Mouse (Mus musculus): ENCODE measurements around the gene Nme4. TPM values are rescaled to one million over a fixed set of nuclear protein-coding genes. Genes with fewer than 3 reads are reported as not detected.
A peak's percentile ranks its signal among the peaks of the same experiment; 100 is the strongest.

The Nme4 gene
- total and polyA plus RNA-seq, 3 experiments: 23.3 to 118 (median 48.5) TPM

DNA sequence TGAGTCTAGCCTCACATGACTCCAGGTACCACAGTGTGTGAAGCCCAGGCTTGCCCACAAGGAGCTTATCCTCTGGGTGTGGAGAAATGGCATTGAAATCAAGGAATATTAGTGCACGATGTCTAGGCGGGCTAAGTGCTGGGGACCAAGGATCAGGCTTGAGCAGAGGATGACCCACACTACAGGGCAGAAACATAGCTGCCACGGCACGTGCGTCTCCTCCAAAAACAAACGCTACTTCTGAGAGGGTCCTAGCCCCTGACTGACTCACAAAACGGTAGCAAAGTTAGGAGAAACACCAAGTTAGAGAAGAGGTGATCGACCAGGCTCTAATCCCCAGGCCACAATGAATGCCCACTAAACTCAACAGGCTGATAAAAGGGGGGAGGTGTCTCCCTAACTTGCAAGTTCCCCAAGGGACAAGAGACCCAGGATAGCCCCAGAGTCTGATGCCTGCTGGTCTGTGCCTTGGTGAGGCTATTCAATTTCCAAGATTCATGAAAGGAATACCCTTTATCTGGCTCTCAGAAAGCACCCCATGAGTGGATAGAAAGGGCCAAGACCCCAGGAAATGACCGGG, 781 bp downstream of the Nme4 start:
- no peak for TF ChIP-seq GATA2 (IDR thresholded peaks at IDR 0.05; ENCODE audit: borderline replicate concordance, low read depth, low read length)
- TF ChIP-seq GATA1 (IDR thresholded peaks at IDR 0.05; ENCODE audit: borderline replicate concordance, low read length): no peak
- no peak for TF ChIP-seq POLR2AphosphoS5 (IDR thresholded peaks at IDR 0.05; ENCODE audit: insufficient replicate concordance, low read depth, low read length)
- no peak for TF ChIP-seq CTCF (IDR thresholded peaks at IDR 0.05; ENCODE audit: low read depth, low read length)
- TF ChIP-seq TAL1 (conservative IDR thresholded peaks at IDR 0.05; ENCODE audit: low read depth, low read length): no peak
- DNase-seq (ENCODE audit: low spot score): peak; percentile 48
- Histone ChIP-seq H3K4me1 (ENCODE audit: insufficient read depth, low read depth, low read length) (peaks cover 34% of the 10 kb centered on the region), H3K4me3 (ENCODE audit: low read depth, low read length) (peak overlapping the region; percentile 82), H3K36me3 (replicated peaks) (peaks cover 34% of the 10 kb centered on the region), H3K27me3 (ENCODE audit: insufficient read depth, low read length) (no peaks in the 10 kb centered on the region), H3K9me3 (replicated peaks) (no peaks in the 10 kb centered on the region)
- ATAC-seq (ENCODE audit: extremely low read depth, insufficient number of reproducible peaks, low FRiP score, poor library complexity, severe bottlenecking): no peak

DNA sequence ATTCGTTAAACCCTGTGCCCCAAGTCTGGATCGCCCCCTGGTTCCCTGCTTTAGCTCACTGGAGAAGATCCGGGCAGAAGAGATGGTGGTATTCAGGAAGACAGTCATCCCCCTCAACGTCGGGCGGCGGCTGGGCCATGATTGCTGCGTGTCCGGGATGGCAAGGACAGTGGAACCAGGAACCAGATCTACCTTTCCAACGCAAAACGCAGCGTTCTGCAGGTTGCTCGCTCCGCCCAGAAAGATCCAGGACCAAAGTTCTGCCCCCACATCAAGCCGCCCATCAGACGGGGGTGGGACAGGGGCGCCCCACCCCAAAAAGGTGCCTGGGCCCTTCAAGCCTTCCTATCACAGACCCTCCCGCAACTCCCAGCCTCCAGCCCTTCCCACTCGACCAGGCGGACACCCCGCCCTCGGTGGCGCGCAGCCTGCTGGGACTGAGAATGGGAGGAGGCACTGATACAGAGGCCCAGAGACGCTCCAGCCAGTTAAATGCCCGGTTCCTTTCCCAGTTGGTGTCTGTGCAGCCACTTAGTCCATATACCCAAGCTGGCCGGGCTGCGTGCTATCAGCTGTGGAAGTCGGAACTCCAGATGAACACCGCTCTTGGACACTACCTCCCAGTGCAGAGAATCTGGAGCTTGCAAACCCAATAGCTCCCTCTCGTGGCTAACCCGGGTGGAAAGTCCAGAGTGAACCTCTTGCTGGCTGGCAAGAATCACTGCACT, 5.3 kb downstream of the Nme4 start, which contains the start of gene Decr2:
Gene Decr2 (minus strand): TSS at position 433 of the 728 bp plus-strand sequence.
- DNase-seq (ENCODE audit: low spot score) (peak; percentile 73), ATAC-seq (ENCODE audit: extremely low read depth, insufficient number of reproducible peaks, low FRiP score, poor library complexity, severe bottlenecking) (peak; percentile 49)
- Histone ChIP-seq H3K36me3 (replicated peaks) (peaks cover 37% of the 10 kb centered on the region), H3K4me3 (ENCODE audit: low read depth, low read length) (peak within 1 kb of the TSS; percentile 68), H3K27me3 (ENCODE audit: insufficient read depth, low read length) (no peaks in the 10 kb centered on the region), H3K9me3 (replicated peaks) (no peaks in the 10 kb centered on the region), H3K4me1 (ENCODE audit: insufficient read depth, low read depth, low read length) (peaks cover 28% of the 10 kb centered on the region)
- TF ChIP-seq GATA2 (IDR thresholded peaks at IDR 0.05; ENCODE audit: borderline replicate concordance, low read depth, low read length) (no peak), CTCF (IDR thresholded peaks at IDR 0.05; ENCODE audit: low read depth, low read length) (peak; percentile 76)

DNA sequence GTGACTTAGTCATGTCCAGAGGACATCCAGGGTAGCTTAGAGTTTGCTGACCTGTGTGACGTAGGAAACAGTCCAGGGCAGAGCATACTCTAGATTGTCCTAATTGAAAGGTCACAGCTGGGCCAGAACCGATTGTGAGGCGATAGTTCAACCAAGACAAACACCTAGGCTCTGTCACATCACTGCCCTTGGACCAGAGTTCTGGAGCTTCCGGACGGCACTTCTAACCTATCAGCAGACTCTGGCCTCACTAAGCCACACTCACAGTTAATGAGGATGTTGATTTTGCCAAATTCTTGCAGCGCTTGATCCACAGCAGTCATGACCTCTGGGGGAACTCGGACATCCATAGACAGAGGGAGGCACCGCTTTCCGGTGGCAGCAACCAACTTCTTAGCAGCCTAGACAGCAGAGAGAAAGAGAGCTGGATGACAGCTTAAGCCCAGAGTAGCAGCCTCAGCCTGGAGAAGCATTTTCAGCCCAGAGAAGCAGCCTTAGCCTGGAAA, 8.3 kb downstream of the Nme4 start:
- no peak for TF ChIP-seq TAL1 (conservative IDR thresholded peaks at IDR 0.05; ENCODE audit: low read depth, low read length)
- TF ChIP-seq GATA2 (IDR thresholded peaks at IDR 0.05; ENCODE audit: borderline replicate concordance, low read depth, low read length): no peak
- no peak for TF ChIP-seq CTCF (IDR thresholded peaks at IDR 0.05; ENCODE audit: low read depth, low read length)
- TF ChIP-seq GATA1 (IDR thresholded peaks at IDR 0.05; ENCODE audit: borderline replicate concordance, low read length): no peak
- no peak for TF ChIP-seq POLR2AphosphoS5 (IDR thresholded peaks at IDR 0.05; ENCODE audit: insufficient replicate concordance, low read depth, low read length)

DNA sequence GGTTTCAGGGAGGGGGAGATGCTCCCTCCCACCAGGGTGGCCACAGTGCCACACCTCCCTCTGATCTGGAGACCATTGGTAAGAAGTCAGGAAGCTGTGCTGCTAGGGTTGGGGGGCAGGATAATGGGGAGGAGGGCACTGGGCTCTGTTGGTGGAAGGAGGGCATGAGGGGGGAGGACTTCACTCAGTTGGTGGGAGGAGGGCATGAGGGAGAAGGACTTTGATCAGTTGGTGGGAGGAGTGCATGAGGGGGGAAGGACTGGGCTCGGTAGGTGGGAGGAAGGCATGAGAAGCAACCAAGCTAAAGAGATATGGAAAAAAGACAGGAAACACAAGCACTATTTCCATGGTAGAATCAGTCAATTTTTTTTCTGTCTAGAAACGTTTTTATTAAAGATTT, 14.5 kb downstream of the Nme4 start:
- H3K4me3 ChIP-seq (ENCODE audit: low read depth, low read length): no peak overlapping the region
- H3K27me3 ChIP-seq (ENCODE audit: insufficient read depth, low read length): peaks cover 10% of the 10 kb centered on the region
- TF ChIP-seq POLR2AphosphoS5 (IDR thresholded peaks at IDR 0.05; ENCODE audit: insufficient replicate concordance, low read depth, low read length) (no peak), CTCF (IDR thresholded peaks at IDR 0.05; ENCODE audit: low read depth, low read length) (no peak), GATA1 (IDR thresholded peaks at IDR 0.05; ENCODE audit: borderline replicate concordance, low read length) (no peak), TAL1 (conservative IDR thresholded peaks at IDR 0.05; ENCODE audit: low read depth, low read length) (no peak), GATA2 (IDR thresholded peaks at IDR 0.05; ENCODE audit: borderline replicate concordance, low read depth, low read length) (no peak)
- ATAC-seq (ENCODE audit: extremely low read depth, insufficient number of reproducible peaks, low FRiP score, poor library complexity, severe bottlenecking) (no peak), DNase-seq (ENCODE audit: low spot score) (no peak)
- peaks cover 3% of the 10 kb centered on the region for H3K36me3 ChIP-seq (replicated peaks)
- no peaks in the 10 kb centered on the region; the same call in none of the 2 replicates for H3K4me1 ChIP-seq (ENCODE audit: insufficient read depth, low read depth, low read length)
- H3K9me3 ChIP-seq (replicated peaks): no peaks in the 10 kb centered on the region

More for the DNA sequence above, 8.3 kb downstream of the Nme4 start:
- Histone ChIP-seq H3K4me1 (ENCODE audit: insufficient read depth, low read depth, low read length) (peaks cover 11% of the 10 kb centered on the region), H3K27me3 (ENCODE audit: insufficient read depth, low read length) (no peaks in the 10 kb centered on the region), H3K9me3 (replicated peaks) (no peaks in the 10 kb centered on the region), H3K4me3 (ENCODE audit: low read depth, low read length) (no peak overlapping the region), H3K36me3 (replicated peaks) (peaks cover 22% of the 10 kb centered on the region)
- DNase-seq (ENCODE audit: low spot score) (no peak), ATAC-seq (ENCODE audit: extremely low read depth, insufficient number of reproducible peaks, low FRiP score, poor library complexity, severe bottlenecking) (no peak)

DNA sequence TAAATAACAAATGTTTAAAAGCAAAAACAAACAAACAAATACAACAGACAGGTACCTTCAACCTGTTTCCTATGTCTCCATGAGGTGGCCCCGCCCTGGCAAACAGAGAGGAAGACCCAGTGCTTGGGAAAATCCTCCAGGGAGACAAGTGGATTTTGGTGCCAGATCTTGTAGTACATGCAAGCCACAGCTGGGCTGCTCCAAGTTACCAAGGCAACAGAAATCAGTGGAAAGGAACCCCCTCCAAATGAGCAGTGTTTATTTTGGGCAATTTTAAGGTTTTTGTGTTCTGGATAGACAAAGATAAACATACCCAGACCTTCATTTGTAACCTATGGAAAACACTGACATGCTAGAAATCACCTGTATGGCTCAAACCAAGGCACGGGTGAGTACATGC, 16.6 kb downstream of the Nme4 start:
- H3K4me1 ChIP-seq (ENCODE audit: insufficient read depth, low read depth, low read length): no peaks in the 10 kb centered on the region; the same call in none of the 2 replicates
- ATAC-seq (ENCODE audit: extremely low read depth, insufficient number of reproducible peaks, low FRiP score, poor library complexity, severe bottlenecking) (no peak), DNase-seq (ENCODE audit: low spot score) (no peak)
- peaks cover 15% of the 10 kb centered on the region for H3K27me3 ChIP-seq (ENCODE audit: insufficient read depth, low read length)
- no peak for TF ChIP-seq POLR2AphosphoS5 (IDR thresholded peaks at IDR 0.05; ENCODE audit: insufficient replicate concordance, low read depth, low read length)
- TF ChIP-seq GATA2 (IDR thresholded peaks at IDR 0.05; ENCODE audit: borderline replicate concordance, low read depth, low read length): no peak
- no peak for TF ChIP-seq GATA1 (IDR thresholded peaks at IDR 0.05; ENCODE audit: borderline replicate concordance, low read length)
- no peak for TF ChIP-seq CTCF (IDR thresholded peaks at IDR 0.05; ENCODE audit: low read depth, low read length)
- no peak for TF ChIP-seq TAL1 (conservative IDR thresholded peaks at IDR 0.05; ENCODE audit: low read depth, low read length)
- H3K9me3 ChIP-seq (replicated peaks): no peaks in the 10 kb centered on the region
- peaks cover 3% of the 10 kb centered on the region for H3K36me3 ChIP-seq (replicated peaks)
- H3K4me3 ChIP-seq (ENCODE audit: low read depth, low read length): no peak overlapping the region

DNA sequence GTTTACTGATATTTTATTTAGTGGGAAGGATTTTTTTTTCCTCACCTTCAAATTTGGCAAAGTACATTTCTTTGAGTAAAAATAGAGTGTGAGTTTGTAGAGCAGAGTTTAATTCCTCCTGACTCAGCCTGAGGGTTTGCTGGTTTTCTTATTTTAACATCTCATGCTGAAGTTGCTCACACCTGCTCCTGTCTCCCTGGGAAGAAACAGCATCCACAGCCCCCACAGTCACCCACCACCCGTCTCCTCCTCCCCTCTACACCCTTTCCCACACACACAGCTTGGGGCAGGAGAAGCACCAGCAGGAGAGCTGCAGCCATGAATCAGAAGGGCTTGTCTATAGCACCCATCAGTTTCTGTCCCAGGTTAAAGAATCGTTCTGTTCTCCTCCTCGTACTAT, 20.2 kb downstream of the Nme4 start:
- Histone ChIP-seq H3K36me3 (replicated peaks) (no peaks in the 10 kb centered on the region), H3K4me1 (ENCODE audit: insufficient read depth, low read depth, low read length) (peaks cover under 1% of the 10 kb centered on the region), H3K9me3 (replicated peaks) (no peaks in the 10 kb centered on the region), H3K4me3 (ENCODE audit: low read depth, low read length) (no peak overlapping the region), H3K27me3 (ENCODE audit: insufficient read depth, low read length) (peaks cover 27% of the 10 kb centered on the region)
- no peak for ATAC-seq (ENCODE audit: extremely low read depth, insufficient number of reproducible peaks, low FRiP score, poor library complexity, severe bottlenecking)
- no peak for TF ChIP-seq GATA1 (IDR thresholded peaks at IDR 0.05; ENCODE audit: borderline replicate concordance, low read length)
- no peak for TF ChIP-seq TAL1 (conservative IDR thresholded peaks at IDR 0.05; ENCODE audit: low read depth, low read length)
- TF ChIP-seq POLR2AphosphoS5 (IDR thresholded peaks at IDR 0.05; ENCODE audit: insufficient replicate concordance, low read depth, low read length): no peak
- no peak for TF ChIP-seq CTCF (IDR thresholded peaks at IDR 0.05; ENCODE audit: low read depth, low read length)
- no peak for TF ChIP-seq GATA2 (IDR thresholded peaks at IDR 0.05; ENCODE audit: borderline replicate concordance, low read depth, low read length)
- no peak for DNase-seq (ENCODE audit: low spot score)
